11 mouse cellular contexts compared by ENCODE assay signal in genomic region chr2:152087111-152087510, GRCm38 (mm10). TPM values are rescaled to one million over a fixed set of nuclear protein-coding genes. Genes with fewer than 3 reads are reported as not detected.
A peak's percentile ranks its signal among the peaks of the same experiment; 100 is the strongest.
DNase-seq lines count a peak whose midpoint lies in the region; ATAC-seq and TF ChIP-seq lines count a peak whose summit lies in the region.
"Had no signal": no experiment of that assay in that cellular context is flagged by ENCODE, and none has a peak within 500 bp of the region (broad histone marks: within the 10 kb centered on the region; RNA-seq: fewer than 3 reads in every experiment).

No protein-coding gene starts in this region.

- no peak for TF ChIP-seq CTCF in cerebellum, adult 2 months (IDR thresholded peaks at IDR 0.05; ENCODE audit: borderline replicate concordance, insufficient read depth, low read depth, low read length)
- TF ChIP-seq CTCF in hindbrain, postnatal 0 days (IDR thresholded peaks at IDR 0.05; ENCODE audit: low read depth), result no peak
- no peak for TF ChIP-seq CTCF in lung, adult 2 months (IDR thresholded peaks at IDR 0.05; ENCODE audit: insufficient read depth, low read length)

- H3K4me3 ChIP-seq in cerebellum, adult 2 months (replicated peaks; ENCODE audit: insufficient read depth, low read depth, low read length), result no peak overlapping the region
- H3K4me3 ChIP-seq in heart, embryonic 12.5 days, result no peak overlapping the region
- no peak overlapping the region for H3K4me3 ChIP-seq in hindbrain, postnatal 0 days (ENCODE audit: low read length)
- H3K4me3 ChIP-seq in lung, adult 2 months (replicated peaks; ENCODE audit: extremely low read depth, low read depth, low read length), result no peak overlapping the region

- H3K36me3 ChIP-seq in heart, embryonic 12.5 days, result no peaks in the 10 kb centered on the region
- no peaks in the 10 kb centered on the region for H3K36me3 ChIP-seq in hindbrain, postnatal 0 days (ENCODE audit: insufficient read depth, low read length)

- peak overlapping the region; percentile 54; the same call in 1 of the 2 replicates for H3K9ac ChIP-seq in heart, embryonic 12.5 days
- H3K9ac ChIP-seq in hindbrain, postnatal 0 days (replicated peaks; ENCODE audit: low read length), result peak overlapping the region; percentile 37; the same call in 1 of the 2 replicates

- peak; percentile 55 to 57 for DNase-seq in cerebellum, postnatal 14 days
- no peak for DNase-seq in cerebellum, adult 2 months
- DNase-seq in NIH3T3 (ENCODE audit: low read depth), result peak; percentile 15
- no peak for DNase-seq in hindbrain, postnatal 0 days (ENCODE audit: low spot score)
- no peak for DNase-seq in layer of hippocampus, adult 9-10 months (ENCODE audit: low spot score)
- DNase-seq in lung, adult 2 months, result no peak
- DNase-seq: lung, postnatal 36 days had no signal

- no peak overlapping the region for H3K27ac ChIP-seq in cerebellum, adult 2 months (ENCODE audit: insufficient read depth, low read length)
- 0 out of 2 replicates have a peak overlapping the region, but pooled peaks have one; percentile 21 for H3K27ac ChIP-seq in heart, embryonic 12.5 days (ENCODE audit: poor library complexity, severe bottlenecking)
- peak overlapping the region; percentile 59 for H3K27ac ChIP-seq in hindbrain, postnatal 0 days
- H3K27ac ChIP-seq: kidney, postnatal 0 days had no signal

- H3K4me1 ChIP-seq in cerebellum, adult 2 months (ENCODE audit: control insufficient read depth, insufficient read depth, low read length), result no peaks in the 10 kb centered on the region
- peaks cover 16% of the 10 kb centered on the region for H3K4me1 ChIP-seq in heart, embryonic 12.5 days (replicated peaks)
- peaks cover 12% of the 10 kb centered on the region for H3K4me1 ChIP-seq in hindbrain, postnatal 0 days (ENCODE audit: insufficient read depth, low read length)
- no peaks in the 10 kb centered on the region for H3K4me1 ChIP-seq in lung, adult 2 months (ENCODE audit: control insufficient read depth, insufficient read depth, low read length)

- H3K9me3 ChIP-seq in heart, embryonic 12.5 days (replicated peaks), result no peaks in the 10 kb centered on the region; the same call in 1 of the 2 replicates
- H3K9me3 ChIP-seq in hindbrain, postnatal 0 days (ENCODE audit: low read length), result no peaks in the 10 kb centered on the region

- no peak for TF ChIP-seq POLR2A in cerebellum, adult 2 months (IDR thresholded peaks at IDR 0.05; ENCODE audit: borderline replicate concordance, insufficient read depth, low read length)
- no peak for TF ChIP-seq POLR2A in lung, adult 2 months (IDR thresholded peaks at IDR 0.05; ENCODE audit: borderline replicate concordance, extremely low read depth, low read depth, low read length)

- 26% methylated on average over 5 of the region's 5 CpGs for WGBS in cerebellum, adult 2 months
- 68% methylated on average over 5 of the region's 5 CpGs for WGBS in heart, embryonic 12.5 days
- 54% methylated on average over 5 of the region's 5 CpGs for WGBS in hindbrain, postnatal 0 days
- WGBS in lung, adult 2 months, result 74% methylated on average over 5 of the region's 5 CpGs

- ATAC-seq in heart, embryonic 12.5 days (ENCODE audit: insufficient number of reproducible peaks, low FRiP score), result no peak
- no peak for ATAC-seq in hindbrain, postnatal 0 days
- no peak for ATAC-seq in erythroblast, adult 5-6 weeks (replicated peaks; ENCODE audit: low FRiP score, poor library complexity, severe bottlenecking)
- ATAC-seq: Patski had no signal

- H3K4me2 ChIP-seq in heart, embryonic 12.5 days, result no peak overlapping the region
- H3K4me2 ChIP-seq in hindbrain, postnatal 0 days (ENCODE audit: low read depth, low read length), result no peak overlapping the region

- H3K27me3 ChIP-seq in cerebellum, adult 2 months (ENCODE audit: control insufficient read depth, insufficient read depth, low read length), result no peaks in the 10 kb centered on the region
- H3K27me3 ChIP-seq in heart, embryonic 12.5 days (replicated peaks), result peaks cover 61% of the 10 kb centered on the region
- no peaks in the 10 kb centered on the region for H3K27me3 ChIP-seq in hindbrain, postnatal 0 days (ENCODE audit: insufficient read depth, low read length)

RNA-seq across cellular contexts. Expression of gene Scrt2, which starts 5.8 kb away (rescaled TPM):
- polyA plus RNA-seq in cerebellum, adult 2 months (2012; rRNA removed), result 14.8 and 15.4 TPM in 2 replicates
- 0.08 TPM in 1 of 2 replicates, not detected in the other for polyA plus RNA-seq in heart, embryonic 12.5 days (2016; fragmentation: Nextera tagmentation; extraction: Ambion mirVana)
- 13.3 and 18.4 TPM in 2 replicates for total RNA-seq in hindbrain, postnatal 0 days (2014; rRNA removed)
- 4.1 and 4.4 TPM in 2 replicates for polyA plus RNA-seq in hindbrain, postnatal 0 days (2015; fragmentation: Nextera tagmentation; extraction: Ambion mirVana)
- not detected in 2 replicates for total RNA-seq in erythroblast, adult 5-6 weeks (2015; ENCODE audit: low replicate concordance)
- total RNA-seq in erythroblast, adult 5-6 weeks (2017; ENCODE audit: low replicate concordance), result not detected in 2 replicates
- polyA plus RNA-seq in lung, adult 2 months (2012; rRNA removed), result not detected in 2 replicates
- polyA plus RNA-seq: kidney, postnatal 0 days; Patski had no signal

RNA-seq across cellular contexts. Expression of gene Srxn1, which starts 18.2 kb away (rescaled TPM):
- 138 TPM in 2 replicates for polyA plus RNA-seq in cerebellum, adult 2 months (2012; rRNA removed)
- 9.4 and 9.6 TPM in 2 replicates for polyA plus RNA-seq in heart, embryonic 12.5 days (2016; fragmentation: Nextera tagmentation; extraction: Ambion mirVana)
- total RNA-seq in hindbrain, postnatal 0 days (2014; rRNA removed), result 51.7 and 54.5 TPM in 2 replicates
- polyA plus RNA-seq in hindbrain, postnatal 0 days (2015; fragmentation: Nextera tagmentation; extraction: Ambion mirVana), result 26.4 and 26.8 TPM in 2 replicates
- total RNA-seq in erythroblast, adult 5-6 weeks (2015; ENCODE audit: low replicate concordance), result 3.5 and 6.7 TPM in 2 replicates
- total RNA-seq in erythroblast, adult 5-6 weeks (2017; ENCODE audit: low replicate concordance), result 8.4 and 9.5 TPM in 2 replicates
- 47.3 and 54.8 TPM in 2 replicates for polyA plus RNA-seq in lung, adult 2 months (2012; rRNA removed)

RNA-seq across cellular contexts. Expression of gene Tcf15, which starts 56.2 kb away (rescaled TPM):
- 2.6 TPM in 2 replicates for polyA plus RNA-seq in cerebellum, adult 2 months (2012; rRNA removed)
- polyA plus RNA-seq in heart, embryonic 12.5 days (2016; fragmentation: Nextera tagmentation; extraction: Ambion mirVana), result 4.1 and 4.7 TPM in 2 replicates
- total RNA-seq in hindbrain, postnatal 0 days (2014; rRNA removed), result 4.9 TPM in 1 of 2 replicates, not detected in the other
- polyA plus RNA-seq in hindbrain, postnatal 0 days (2015; fragmentation: Nextera tagmentation; extraction: Ambion mirVana), result 0.74 and 1.2 TPM in 2 replicates
- total RNA-seq in erythroblast, adult 5-6 weeks (2015; ENCODE audit: low replicate concordance), result not detected in 2 replicates
- total RNA-seq in erythroblast, adult 5-6 weeks (2017; ENCODE audit: low replicate concordance), result not detected in 2 replicates
- 2.4 and 5.5 TPM in 2 replicates for polyA plus RNA-seq in lung, adult 2 months (2012; rRNA removed)
- polyA plus RNA-seq: Patski had no signal

Comparison
In these comparisons a context has a peak if more than half of its experiments do, and no peak if none do; other contexts are left out.
1. DNase-seq: peak in cerebellum, postnatal 14 days (2 of 2) and NIH3T3 (single experiment); none in cerebellum, adult 2 months (0 of 2), hindbrain, postnatal 0 days (single experiment), layer of hippocampus, adult 9-10 months (single experiment) and lung, adult 2 months (single experiment).